Mouse (Mus musculus): ENCODE measurements at regions not wholly inside any gene's neighbourhood (a gene's known extent, or its start where the extent isn't known, plus 50 kb on each side); places are given as distances from the start of the nearest gene placed in this dataset.

DNA sequence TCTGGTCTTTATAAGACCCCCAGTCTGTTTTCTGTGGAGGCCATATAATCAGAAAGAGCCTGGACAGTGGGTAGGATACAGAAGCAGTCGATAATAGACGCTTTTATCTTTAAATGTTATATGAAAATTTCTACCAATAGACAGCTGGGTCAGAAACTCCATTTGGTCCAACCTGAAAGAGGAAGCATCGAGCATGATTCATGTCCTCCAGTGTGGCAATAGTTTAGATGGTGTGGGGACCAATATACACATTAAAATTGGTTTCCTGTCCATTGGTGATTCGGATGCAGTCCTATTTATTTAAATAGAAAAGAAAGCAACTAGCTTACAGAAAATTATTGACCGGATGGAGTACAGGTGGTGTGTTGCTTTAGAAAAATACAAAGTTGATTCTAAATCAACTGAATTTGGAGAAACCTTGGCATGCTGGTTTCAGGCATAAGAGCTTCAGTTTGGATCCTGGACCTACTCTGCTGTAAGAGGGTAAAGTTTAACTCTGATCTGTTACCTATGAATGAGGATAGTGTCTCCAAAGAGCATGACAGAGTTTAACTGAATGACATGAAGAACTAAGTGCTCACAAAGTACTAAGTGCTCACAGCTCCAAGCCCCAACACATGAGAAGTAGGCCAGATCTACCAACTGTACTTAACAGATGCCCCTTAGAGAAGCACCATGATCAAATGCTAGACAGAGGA is 251.4 kb upstream of the Tbl1xr1 start:
- ATAC-seq (ENCODE audit: extremely low read depth, insufficient number of reproducible peaks, low FRiP score, poor library complexity, severe bottlenecking), result peak; percentile 85

- ATAC-seq (ENCODE audit: extremely low read depth, insufficient number of reproducible peaks, low FRiP score, poor library complexity, severe bottlenecking), result no peak
These were observed 248.8 kb upstream of the Tbl1xr1 start for GRCm38 (mm10) chr3:21827656-21828055.

DNA sequence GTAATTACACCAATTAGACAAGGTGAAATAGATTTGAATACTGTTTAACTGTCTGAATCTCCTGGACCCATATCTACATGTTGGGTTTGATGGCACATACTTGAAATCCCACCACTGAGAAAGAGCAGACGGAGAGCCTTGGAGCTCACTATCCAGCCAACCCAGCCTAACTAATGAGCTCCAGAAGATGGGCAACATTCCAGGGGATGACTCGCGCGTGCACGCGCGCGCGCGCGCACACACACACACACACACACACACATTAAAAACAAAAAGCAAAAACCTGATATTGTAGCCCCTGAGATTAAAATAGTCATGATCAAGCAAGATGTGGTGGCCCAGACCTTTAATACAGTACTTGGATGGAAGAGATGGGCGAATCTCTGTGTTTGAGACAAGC is 243.3 kb upstream of the Tbl1xr1 start:
- ATAC-seq (ENCODE audit: extremely low read depth, insufficient number of reproducible peaks, low FRiP score, poor library complexity, severe bottlenecking), result no peak

GRCm38 (mm10) chr3:21835526-21835925 is 240.9 kb upstream of the Tbl1xr1 start:
- ATAC-seq (ENCODE audit: extremely low read depth, insufficient number of reproducible peaks, low FRiP score, poor library complexity, severe bottlenecking), result no peak

GRCm38 (mm10) chr3:21837297-21837946 is 239.0 kb upstream of the Tbl1xr1 start:
- no peak for ATAC-seq (ENCODE audit: extremely low read depth, insufficient number of reproducible peaks, low FRiP score, poor library complexity, severe bottlenecking)

DNA sequence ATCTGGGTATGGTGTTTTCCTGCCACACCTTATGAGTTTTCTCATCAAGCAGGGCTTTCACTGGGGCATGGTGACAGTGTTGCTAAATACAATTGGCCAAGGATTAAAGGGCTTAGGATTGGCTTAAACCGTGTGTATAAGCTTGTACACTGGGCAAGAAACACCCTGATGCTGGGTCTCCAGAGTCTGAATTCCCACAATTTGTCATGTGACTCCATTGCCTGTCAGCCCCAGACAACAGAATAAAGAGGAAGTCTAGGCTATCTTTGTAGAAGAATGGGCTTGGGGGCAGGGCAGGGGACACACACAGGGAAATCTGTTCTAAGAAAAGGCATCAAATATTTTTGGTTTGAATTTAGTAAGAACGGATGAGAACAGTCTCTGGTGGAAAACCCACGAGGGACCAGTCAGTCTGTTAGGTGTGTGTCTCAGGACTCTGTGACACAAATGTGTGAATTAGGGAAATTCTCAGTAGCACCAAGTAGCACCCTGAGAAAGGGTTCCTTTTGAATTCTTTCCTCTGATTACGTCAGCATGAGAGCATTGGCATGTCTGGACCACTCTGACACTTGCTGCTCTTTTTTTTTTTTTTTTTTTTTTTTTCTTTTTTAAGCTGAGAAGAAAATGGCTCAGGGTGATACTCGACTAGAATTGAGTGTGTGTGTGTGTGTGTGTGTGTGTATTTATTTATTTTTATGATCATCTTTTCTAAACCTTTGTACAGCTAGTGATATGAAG is 235.5 kb upstream of the Tbl1xr1 start:
- no peak for ATAC-seq (ENCODE audit: extremely low read depth, insufficient number of reproducible peaks, low FRiP score, poor library complexity, severe bottlenecking)

- ATAC-seq (ENCODE audit: extremely low read depth, insufficient number of reproducible peaks, low FRiP score, poor library complexity, severe bottlenecking), result no peak
These were observed 234.9 kb upstream of the Tbl1xr1 start for GRCm38 (mm10) chr3:21841506-21841905.

GRCm38 (mm10) chr3:21842545-21843291 is 233.7 kb upstream of the Tbl1xr1 start:
- no peak for ATAC-seq (ENCODE audit: extremely low read depth, insufficient number of reproducible peaks, low FRiP score, poor library complexity, severe bottlenecking)

DNA sequence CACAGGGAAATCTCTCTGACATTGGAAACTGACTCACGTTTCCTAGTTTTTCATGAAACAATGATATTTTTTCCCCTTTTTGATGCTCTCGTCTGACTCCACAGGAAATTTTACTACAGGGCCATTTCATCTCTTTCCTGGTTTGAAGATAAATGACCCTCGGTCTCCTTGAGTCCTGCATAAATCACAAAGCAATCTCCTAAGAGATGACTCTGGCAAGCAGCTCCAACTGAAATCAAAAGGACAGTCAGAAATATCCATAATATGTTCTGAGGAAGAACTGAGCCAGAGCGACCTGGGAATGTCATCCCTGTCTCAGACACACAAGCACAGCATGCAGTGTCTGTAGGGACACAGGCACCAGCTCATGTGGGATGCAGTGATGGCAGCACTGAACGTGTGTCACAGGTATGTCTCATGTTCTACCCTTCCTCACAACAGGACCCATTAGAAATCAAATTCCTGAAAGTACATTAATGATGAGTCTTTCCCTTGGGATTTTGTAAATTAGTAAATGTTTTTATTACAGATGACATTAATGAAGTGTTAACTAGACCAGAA is 233.1 kb upstream of the Tbl1xr1 start:
- no peak for ATAC-seq (ENCODE audit: extremely low read depth, insufficient number of reproducible peaks, low FRiP score, poor library complexity, severe bottlenecking)

- ATAC-seq (ENCODE audit: extremely low read depth, insufficient number of reproducible peaks, low FRiP score, poor library complexity, severe bottlenecking), result no peak
These were observed 226.6 kb upstream of the Tbl1xr1 start for GRCm38 (mm10) chr3:21849831-21850230.

DNA sequence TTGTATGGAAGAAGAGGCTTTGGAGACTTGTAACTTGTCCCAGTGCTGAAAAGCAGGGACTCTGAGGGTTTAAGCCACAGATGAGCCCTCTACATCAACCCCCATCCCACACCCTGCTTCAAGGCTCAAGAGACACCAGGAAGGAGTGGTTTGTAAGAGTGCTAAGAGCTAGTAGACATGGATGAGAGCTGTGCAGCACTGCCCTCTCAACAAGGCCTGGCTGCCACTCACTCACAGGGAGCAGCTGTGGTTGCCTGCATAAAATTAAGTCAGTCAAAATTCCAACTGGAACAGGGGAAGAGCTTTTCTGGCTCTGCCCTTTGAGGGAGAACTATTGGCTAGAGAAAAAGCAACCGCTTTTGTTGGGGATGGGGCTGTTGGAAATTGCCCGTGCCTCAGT is 225.5 kb upstream of the Tbl1xr1 start:
- no peak for ATAC-seq (ENCODE audit: extremely low read depth, insufficient number of reproducible peaks, low FRiP score, poor library complexity, severe bottlenecking)

DNA sequence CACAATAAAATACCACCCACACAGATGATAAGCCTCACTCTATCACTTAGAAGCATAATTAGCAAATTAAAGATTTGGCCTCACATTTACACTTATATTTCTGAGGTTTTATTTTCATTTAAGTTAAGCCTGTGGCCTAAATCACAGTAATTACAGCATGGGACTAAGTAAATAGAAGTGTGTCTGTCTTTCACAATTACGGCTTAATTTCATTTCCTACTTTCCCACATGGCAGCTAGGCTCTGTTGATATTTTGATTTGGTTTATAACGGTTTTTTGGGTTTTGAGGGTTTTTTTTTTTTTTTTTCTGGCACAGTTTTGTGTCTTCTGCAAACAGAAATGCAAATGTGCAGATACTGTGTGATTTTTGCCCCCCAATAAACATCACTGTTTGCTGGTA is 222.1 kb upstream of the Tbl1xr1 start:
- ATAC-seq (ENCODE audit: extremely low read depth, insufficient number of reproducible peaks, low FRiP score, poor library complexity, severe bottlenecking), result no peak

GRCm38 (mm10) chr3:21859436-21859835 is 217.0 kb upstream of the Tbl1xr1 start:
- no peak for ATAC-seq (ENCODE audit: extremely low read depth, insufficient number of reproducible peaks, low FRiP score, poor library complexity, severe bottlenecking)

DNA sequence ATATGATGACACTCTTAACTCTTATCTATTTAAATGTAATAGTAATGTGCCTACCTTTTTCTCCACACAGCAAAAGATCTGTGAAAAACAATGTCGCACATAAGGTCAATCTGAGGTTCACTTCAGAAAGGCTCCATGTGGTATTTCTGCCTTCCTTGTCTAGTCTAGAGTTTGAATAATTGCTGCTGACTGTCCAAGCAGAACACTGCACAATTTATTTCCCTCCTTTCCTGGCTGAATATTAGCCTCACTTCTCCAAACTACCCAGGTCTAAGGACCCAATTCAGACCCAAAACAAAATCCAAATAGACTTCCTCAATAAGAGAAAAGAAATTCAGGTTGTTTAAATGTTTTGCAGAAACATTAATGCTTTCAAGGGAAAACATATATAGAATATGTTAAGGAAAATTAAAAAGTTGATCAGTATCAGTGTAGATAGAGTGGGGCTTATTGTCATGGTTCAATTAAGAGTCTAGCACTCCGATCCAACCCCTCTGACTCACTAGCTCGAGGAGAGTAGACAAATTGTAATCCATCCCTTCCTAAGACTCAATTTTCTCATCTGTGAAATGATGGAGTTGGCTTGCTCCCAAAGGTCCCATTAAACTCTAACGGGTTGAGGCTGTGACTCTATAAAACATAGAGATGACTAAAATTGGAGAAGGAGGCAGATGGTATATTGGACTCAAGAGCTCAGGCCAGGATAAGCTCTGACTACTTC is 215.4 kb upstream of the Tbl1xr1 start:
- no peak for ATAC-seq (ENCODE audit: extremely low read depth, insufficient number of reproducible peaks, low FRiP score, poor library complexity, severe bottlenecking)

DNA sequence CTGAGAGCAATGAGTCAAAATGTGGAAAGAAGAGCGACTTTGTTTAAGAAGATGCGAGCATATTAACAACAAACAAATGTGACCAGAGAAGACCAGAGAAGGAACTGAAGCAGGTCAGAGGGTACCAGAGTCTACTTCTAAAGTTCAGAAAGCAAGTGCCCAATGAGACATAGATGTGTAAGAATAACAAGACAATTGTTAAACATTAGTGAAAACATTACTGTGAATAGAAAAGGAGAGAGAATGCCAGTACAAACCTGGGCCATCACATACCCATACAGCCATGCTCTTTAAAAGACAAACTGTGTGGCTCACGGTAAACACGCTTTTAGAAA is 214.8 kb upstream of the Tbl1xr1 start:
- ATAC-seq (ENCODE audit: extremely low read depth, insufficient number of reproducible peaks, low FRiP score, poor library complexity, severe bottlenecking), result no peak

DNA sequence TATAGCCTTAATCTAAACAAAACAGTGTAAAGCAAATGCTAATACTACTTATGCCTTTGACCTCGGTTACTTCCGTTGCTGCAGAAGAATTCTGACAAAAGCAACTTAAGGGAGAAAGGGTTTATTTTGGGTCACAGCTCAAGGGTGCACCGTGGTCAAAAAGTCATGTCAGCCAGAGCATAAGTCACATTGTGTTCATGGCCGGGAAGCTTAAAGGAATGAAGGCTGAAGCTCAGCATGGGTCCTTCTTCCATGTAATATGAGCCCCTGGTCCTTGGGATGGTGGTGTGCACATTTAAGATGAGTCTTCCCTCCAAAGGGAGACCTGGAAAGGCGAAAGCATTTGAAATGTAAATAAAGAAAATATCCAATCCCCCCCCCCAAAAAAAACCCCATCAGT is 212.1 kb upstream of the Tbl1xr1 start:
- no peak for ATAC-seq (ENCODE audit: extremely low read depth, insufficient number of reproducible peaks, low FRiP score, poor library complexity, severe bottlenecking)

GRCm38 (mm10) chr3:21865856-21866255 is 210.6 kb upstream of the Tbl1xr1 start:
- no peak for ATAC-seq (ENCODE audit: extremely low read depth, insufficient number of reproducible peaks, low FRiP score, poor library complexity, severe bottlenecking)

GRCm38 (mm10) chr3:21878396-21878795 is 198.1 kb upstream of the Tbl1xr1 start:
- peak; percentile 64 for ATAC-seq (ENCODE audit: extremely low read depth, insufficient number of reproducible peaks, low FRiP score, poor library complexity, severe bottlenecking)

DNA sequence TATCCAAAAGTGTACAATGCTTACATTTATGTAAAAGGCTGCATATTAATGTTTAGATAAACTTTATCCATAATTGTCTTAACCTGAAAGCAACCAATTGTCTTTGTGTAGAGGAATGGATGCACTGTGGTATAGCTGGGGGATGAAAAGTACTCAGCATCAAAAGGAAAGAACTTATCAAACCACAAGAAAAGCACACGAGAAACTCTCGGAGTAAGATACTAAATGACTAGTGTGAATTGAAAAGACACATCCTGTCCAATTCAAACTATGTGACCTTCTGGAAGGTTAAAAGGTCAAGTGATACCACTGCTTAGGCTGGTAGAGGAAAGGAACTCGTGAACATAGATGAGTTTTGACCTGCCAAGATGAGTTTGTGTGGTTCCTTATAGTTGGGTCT is 192.2 kb upstream of the Tbl1xr1 start:
- no peak for ATAC-seq (ENCODE audit: extremely low read depth, insufficient number of reproducible peaks, low FRiP score, poor library complexity, severe bottlenecking)

Measured in neutrophil, adult 5-6 weeks (primary cell).